Mouse (Mus musculus): ENCODE data around the gene Grm8. TPM values are rescaled to one million over a fixed set of nuclear protein-coding genes. Genes with fewer than 3 reads are reported as not detected.

Grm8 gene
- total and polyA plus RNA-seq, 3 experiments = 0.38 TPM; not detected in 2

- ATAC-seq (ENCODE audit: extremely low read depth, insufficient number of reproducible peaks, low FRiP score, poor library complexity, severe bottlenecking) = no peak
- no peaks in the 10 kb centered on the region for H3K9me3 ChIP-seq (replicated peaks)
Measured at GRCm38 (mm10) chr6:27314273-27315009, 820.5 kb downstream of the Grm8 start.

GRCm38 (mm10) chr6:27310401-27310800 is 824.6 kb downstream of the Grm8 start:
- ATAC-seq (ENCODE audit: extremely low read depth, insufficient number of reproducible peaks, low FRiP score, poor library complexity, severe bottlenecking) (no peak), DNase-seq (ENCODE audit: low spot score) (no peak)
- TF ChIP-seq TAL1 (conservative IDR thresholded peaks at IDR 0.05; ENCODE audit: low read depth, low read length) (no peak), GATA2 (IDR thresholded peaks at IDR 0.05; ENCODE audit: borderline replicate concordance, low read depth, low read length) (no peak), GATA1 (IDR thresholded peaks at IDR 0.05; ENCODE audit: borderline replicate concordance, low read length) (no peak), POLR2AphosphoS5 (IDR thresholded peaks at IDR 0.05; ENCODE audit: insufficient replicate concordance, low read depth, low read length) (no peak), CTCF (IDR thresholded peaks at IDR 0.05; ENCODE audit: low read depth, low read length) (no peak)
- Histone ChIP-seq H3K9me3 (replicated peaks) (no peaks in the 10 kb centered on the region), H3K36me3 (replicated peaks) (no peaks in the 10 kb centered on the region), H3K4me3 (ENCODE audit: low read depth, low read length) (no peak overlapping the region), H3K27me3 (ENCODE audit: insufficient read depth, low read length) (no peaks in the 10 kb centered on the region), H3K4me1 (ENCODE audit: insufficient read depth, low read depth, low read length) (no peaks in the 10 kb centered on the region; the same call in 1 of the 2 replicates)

More at GRCm38 (mm10) chr6:27314273-27315009, 820.5 kb downstream of the Grm8 start:
- Histone ChIP-seq H3K36me3 (replicated peaks) (no peaks in the 10 kb centered on the region), H3K27me3 (ENCODE audit: insufficient read depth, low read length) (no peaks in the 10 kb centered on the region), H3K4me1 (ENCODE audit: insufficient read depth, low read depth, low read length) (peaks cover 9% of the 10 kb centered on the region; the same call in 1 of the 2 replicates), H3K4me3 (ENCODE audit: low read depth, low read length) (no peak overlapping the region)
- no peak for DNase-seq (ENCODE audit: low spot score)
- TF ChIP-seq GATA2 (IDR thresholded peaks at IDR 0.05; ENCODE audit: borderline replicate concordance, low read depth, low read length) (no peak), TAL1 (conservative IDR thresholded peaks at IDR 0.05; ENCODE audit: low read depth, low read length) (no peak), GATA1 (IDR thresholded peaks at IDR 0.05; ENCODE audit: borderline replicate concordance, low read length) (no peak), CTCF (IDR thresholded peaks at IDR 0.05; ENCODE audit: low read depth, low read length) (no peak), POLR2AphosphoS5 (IDR thresholded peaks at IDR 0.05; ENCODE audit: insufficient replicate concordance, low read depth, low read length) (no peak)

DNA sequence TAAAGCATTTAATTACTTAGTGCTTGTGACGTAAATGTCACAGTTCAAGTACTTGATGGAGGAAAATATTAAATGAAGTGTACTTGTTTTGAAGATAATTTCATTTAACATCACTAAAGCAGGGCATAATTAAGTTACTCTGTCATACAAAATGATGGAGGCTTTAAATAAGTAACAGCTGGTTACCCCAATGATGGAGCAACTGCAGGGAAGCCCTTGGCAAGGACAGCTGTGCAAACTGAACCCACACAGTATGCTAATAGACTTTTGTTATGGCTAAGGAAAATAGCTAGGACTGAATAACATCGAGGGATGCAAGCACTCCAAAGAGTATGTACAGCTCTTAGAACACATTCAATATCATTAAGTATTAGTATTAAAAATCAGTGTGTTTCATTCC is 829.6 kb downstream of the Grm8 start:
- no peak for DNase-seq (ENCODE audit: low spot score)
- no peak overlapping the region for H3K4me3 ChIP-seq (ENCODE audit: low read depth, low read length)
- no peaks in the 10 kb centered on the region for H3K36me3 ChIP-seq (replicated peaks)
- no peaks in the 10 kb centered on the region for H3K9me3 ChIP-seq (replicated peaks)
- TF ChIP-seq GATA1 (IDR thresholded peaks at IDR 0.05; ENCODE audit: borderline replicate concordance, low read length) (no peak), CTCF (IDR thresholded peaks at IDR 0.05; ENCODE audit: low read depth, low read length) (no peak), GATA2 (IDR thresholded peaks at IDR 0.05; ENCODE audit: borderline replicate concordance, low read depth, low read length) (no peak), POLR2AphosphoS5 (IDR thresholded peaks at IDR 0.05; ENCODE audit: insufficient replicate concordance, low read depth, low read length) (no peak), TAL1 (conservative IDR thresholded peaks at IDR 0.05; ENCODE audit: low read depth, low read length) (no peak)
- H3K4me1 ChIP-seq (ENCODE audit: insufficient read depth, low read depth, low read length) = no peaks in the 10 kb centered on the region; the same call in 1 of the 2 replicates
- no peak for ATAC-seq (ENCODE audit: extremely low read depth, insufficient number of reproducible peaks, low FRiP score, poor library complexity, severe bottlenecking)
- H3K27me3 ChIP-seq (ENCODE audit: insufficient read depth, low read length) = no peaks in the 10 kb centered on the region

DNA sequence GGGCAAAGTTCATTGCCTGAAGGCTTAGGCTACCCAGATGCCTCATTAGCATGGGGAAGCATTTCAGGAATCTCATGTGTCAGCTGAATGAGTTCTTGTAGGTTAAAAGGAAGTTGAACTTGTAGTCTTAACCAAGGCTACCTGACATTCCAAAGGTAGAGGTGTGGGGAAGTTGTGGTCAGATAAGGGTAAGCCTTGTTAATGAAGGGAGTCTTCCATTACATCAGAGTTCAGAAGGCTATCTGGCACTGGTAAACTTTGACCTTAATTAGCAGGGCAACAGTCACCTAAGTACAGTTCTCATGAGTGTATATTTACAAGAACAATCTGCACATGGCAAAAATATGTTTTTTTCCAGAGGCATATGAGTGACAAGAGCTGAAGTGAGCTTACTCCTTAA is 870.0 kb downstream of the Grm8 start:
- Histone ChIP-seq H3K4me3 (ENCODE audit: low read depth, low read length) (no peak overlapping the region), H3K9me3 (replicated peaks) (no peaks in the 10 kb centered on the region), H3K36me3 (replicated peaks) (no peaks in the 10 kb centered on the region), H3K27me3 (ENCODE audit: insufficient read depth, low read length) (no peaks in the 10 kb centered on the region), H3K4me1 (ENCODE audit: insufficient read depth, low read depth, low read length) (peaks cover 4% of the 10 kb centered on the region)
- TF ChIP-seq TAL1 (conservative IDR thresholded peaks at IDR 0.05; ENCODE audit: low read depth, low read length) = no peak
- no peak for TF ChIP-seq GATA1 (IDR thresholded peaks at IDR 0.05; ENCODE audit: borderline replicate concordance, low read length)
- TF ChIP-seq GATA2 (IDR thresholded peaks at IDR 0.05; ENCODE audit: borderline replicate concordance, low read depth, low read length) = no peak
- no peak for TF ChIP-seq POLR2AphosphoS5 (IDR thresholded peaks at IDR 0.05; ENCODE audit: insufficient replicate concordance, low read depth, low read length)
- TF ChIP-seq CTCF (IDR thresholded peaks at IDR 0.05; ENCODE audit: low read depth, low read length) = no peak
- ATAC-seq (ENCODE audit: extremely low read depth, insufficient number of reproducible peaks, low FRiP score, poor library complexity, severe bottlenecking) (no peak), DNase-seq (ENCODE audit: low spot score) (no peak)

- no peak overlapping the region for H3K4me3 ChIP-seq (ENCODE audit: low read depth, low read length)
- H3K36me3 ChIP-seq (replicated peaks) = no peaks in the 10 kb centered on the region
- ATAC-seq (ENCODE audit: extremely low read depth, insufficient number of reproducible peaks, low FRiP score, poor library complexity, severe bottlenecking) (no peak), DNase-seq (ENCODE audit: low spot score) (no peak)
- H3K4me1 ChIP-seq (ENCODE audit: insufficient read depth, low read depth, low read length) = peaks cover 4% of the 10 kb centered on the region
- H3K27me3 ChIP-seq (ENCODE audit: insufficient read depth, low read length) = no peaks in the 10 kb centered on the region
- TF ChIP-seq GATA1 (IDR thresholded peaks at IDR 0.05; ENCODE audit: borderline replicate concordance, low read length) = no peak
- TF ChIP-seq POLR2AphosphoS5 (IDR thresholded peaks at IDR 0.05; ENCODE audit: insufficient replicate concordance, low read depth, low read length) = no peak
- TF ChIP-seq TAL1 (conservative IDR thresholded peaks at IDR 0.05; ENCODE audit: low read depth, low read length) = no peak
- no peak for TF ChIP-seq CTCF (IDR thresholded peaks at IDR 0.05; ENCODE audit: low read depth, low read length)
- no peak for TF ChIP-seq GATA2 (IDR thresholded peaks at IDR 0.05; ENCODE audit: borderline replicate concordance, low read depth, low read length)
- H3K9me3 ChIP-seq (replicated peaks) = no peaks in the 10 kb centered on the region
Measured at GRCm38 (mm10) chr6:27262611-27263010, 872.4 kb downstream of the Grm8 start.

DNA sequence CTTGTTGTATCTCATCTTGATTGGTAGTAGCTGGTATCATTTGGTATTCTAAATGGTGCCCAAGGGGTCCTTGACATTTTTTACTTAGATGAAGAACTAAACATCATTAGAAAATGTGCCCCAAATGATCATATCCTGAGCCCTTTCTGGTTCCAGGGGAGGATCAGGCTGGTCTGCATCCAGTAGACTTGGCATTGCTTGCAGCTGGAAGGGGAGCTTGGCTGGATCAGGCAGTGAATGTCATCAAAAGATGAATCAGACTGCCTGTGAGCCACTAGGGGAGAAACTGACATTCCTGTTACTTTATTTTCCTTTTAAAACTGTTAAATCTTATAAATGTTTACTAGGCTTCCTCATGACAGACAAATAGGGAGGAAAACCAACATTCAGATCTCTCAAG is 894.6 kb downstream of the Grm8 start:
- Histone ChIP-seq H3K4me3 (ENCODE audit: low read depth, low read length) (no peak overlapping the region), H3K36me3 (replicated peaks) (no peaks in the 10 kb centered on the region), H3K9me3 (replicated peaks) (no peaks in the 10 kb centered on the region), H3K27me3 (ENCODE audit: insufficient read depth, low read length) (no peaks in the 10 kb centered on the region), H3K4me1 (ENCODE audit: insufficient read depth, low read depth, low read length) (no peaks in the 10 kb centered on the region)
- no peak for TF ChIP-seq CTCF (IDR thresholded peaks at IDR 0.05; ENCODE audit: low read depth, low read length)
- TF ChIP-seq GATA1 (IDR thresholded peaks at IDR 0.05; ENCODE audit: borderline replicate concordance, low read length) = no peak
- TF ChIP-seq GATA2 (IDR thresholded peaks at IDR 0.05; ENCODE audit: borderline replicate concordance, low read depth, low read length) = no peak
- ATAC-seq (ENCODE audit: extremely low read depth, insufficient number of reproducible peaks, low FRiP score, poor library complexity, severe bottlenecking) (no peak), DNase-seq (ENCODE audit: low spot score) (no peak)
